Mouse (Mus musculus) stomach, postnatal 0 days (tissue): ENCODE measurements around the gene Rad51b. TPM values are rescaled to one million over a fixed set of nuclear protein-coding genes. Genes with fewer than 3 reads are reported as not detected.

Source experiments
- ATAC-seq: fragments of 200-750 bp; cut with Nextera tagmentation; 2 replicates; pipeline ENCODE4 v1.8.0; 2017; ENCODE audit not compliant: low FRiP score, low TSS enrichment
- DNase-seq: peaks from one replicate; pipeline ENCODE4 v3.0.0-alpha.2; 2016; ENCODE audit warnings: low spot score
- H3K27ac ChIP-seq: fragments of 300-500 bp; sonication (generic); replicated peaks from 2 replicates; pipeline ENCODE4 v1.5.1; 2014; ENCODE audit warnings: mild to moderate bottlenecking, control low read depth
- H3K27me3 ChIP-seq: fragments of 300-500 bp; sonication (generic); 2 replicates; pipeline ENCODE4 v1.6.1; 2014; ENCODE audit warnings: low read length; ENCODE audit not compliant: control insufficient read depth, insufficient read depth
- H3K36me3 ChIP-seq: fragments of 300-500 bp; sonication (generic); 2 replicates; pipeline ENCODE4 v1.6.1; 2014; ENCODE audit warnings: low read length, mixed read lengths; ENCODE audit not compliant: control insufficient read depth, insufficient read depth
- H3K4me1 ChIP-seq: fragments of 300-500 bp; sonication (generic); replicated peaks from 2 replicates; pipeline ENCODE4 v1.6.1; 2014; ENCODE audit warnings: antibody characterized with exemption; ENCODE audit not compliant: control insufficient read depth, insufficient read depth
- H3K4me2 ChIP-seq: fragments of 300-500 bp; sonication (generic); replicated peaks from 2 replicates; pipeline ENCODE4 v1.6.1; 2014; ENCODE audit warnings: low read depth, mild to moderate bottlenecking, control low read depth, moderate library complexity
- H3K4me3 ChIP-seq: fragments of 300-500 bp; sonication (generic); 2 replicates; pipeline ENCODE4 v1.5.1; 2014; ENCODE audit warnings: low read depth, low read length, control low read depth
- H3K9ac ChIP-seq: fragments of 300-500 bp; sonication (generic); 2 replicates; pipeline ENCODE4 v1.6.1; 2014; ENCODE audit warnings: mild to moderate bottlenecking, low read length, control low read depth, mixed read lengths
- H3K9me3 ChIP-seq: fragments of 300-500 bp; sonication (generic); 2 replicates; pipeline ENCODE4 v1.6.1; 2016; ENCODE audit warnings: low read length; ENCODE audit not compliant: control insufficient read depth
- CTCF ChIP-seq: IDR thresholded peaks from 2 replicates; pipeline ENCODE4 v1.5.1; 2016; ENCODE audit warnings: antibody characterized with exemption, low read depth, mild to moderate bottlenecking, moderate library complexity
- EP300 ChIP-seq: optimal IDR thresholded peaks from 2 replicates; pipeline ENCODE3; 2016; ENCODE audit warnings: antibody characterized with exemption
- WGBS: fragments of 180-500 bp; shearing (Covaris S2); extraction: QIAGEN DNeasy Blood & Tissue Kit; methylation state at CpG from one replicate; pipeline ENCODE4 v1.1.7; 2014; 5-methylcytosine and 5-hydroxymethylcytosine counted together
- polyA plus RNA-seq: library from polyadenylated mRNA; unstranded; fragments of >200 nt; fragmentation: Nextera tagmentation; extraction: Ambion mirVana; gene quantifications from 2 replicates; pipeline ENCODE4 v1.2.1, GENCODE M21; 2015

The Rad51b gene
- polyA plus RNA-seq, 1 experiment from 2014 or later, result 2.0 TPM

DNA sequence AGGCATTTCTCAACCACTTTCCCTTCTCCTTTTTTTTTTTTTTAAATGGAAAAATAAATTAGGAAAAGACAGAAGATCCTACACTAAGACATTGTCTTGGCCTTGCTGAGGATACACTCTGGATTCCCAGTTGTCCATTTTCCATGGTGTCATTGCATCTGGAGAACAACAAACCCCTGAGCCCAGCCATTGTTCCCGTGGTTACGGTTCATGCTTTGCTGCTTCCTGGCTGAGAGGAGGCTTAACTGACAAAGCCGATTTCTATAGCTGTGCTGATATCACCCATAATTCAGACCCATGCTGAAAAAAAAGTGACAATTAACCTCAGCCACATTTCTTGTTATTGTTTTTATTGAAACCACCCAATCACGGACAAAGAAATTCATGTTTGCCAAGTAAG, 295.1 kb downstream of the Rad51b start:
- WGBS, result 65% methylated on average over 4 of the region's 4 CpGs
- TF ChIP-seq CTCF, result no peak
- TF ChIP-seq EP300, result no peak
- Histone ChIP-seq H3K27ac (no peak overlapping the region), H3K9me3 (no peaks in the 10 kb centered on the region), H3K4me2 (no peak overlapping the region), H3K9ac (no peak overlapping the region), H3K4me1 (no peaks in the 10 kb centered on the region), H3K4me3 (no peak overlapping the region), H3K27me3 (no peaks in the 10 kb centered on the region), H3K36me3 (no peaks in the 10 kb centered on the region)
- DNase-seq, result no peak
- ATAC-seq, result no peak

DNA sequence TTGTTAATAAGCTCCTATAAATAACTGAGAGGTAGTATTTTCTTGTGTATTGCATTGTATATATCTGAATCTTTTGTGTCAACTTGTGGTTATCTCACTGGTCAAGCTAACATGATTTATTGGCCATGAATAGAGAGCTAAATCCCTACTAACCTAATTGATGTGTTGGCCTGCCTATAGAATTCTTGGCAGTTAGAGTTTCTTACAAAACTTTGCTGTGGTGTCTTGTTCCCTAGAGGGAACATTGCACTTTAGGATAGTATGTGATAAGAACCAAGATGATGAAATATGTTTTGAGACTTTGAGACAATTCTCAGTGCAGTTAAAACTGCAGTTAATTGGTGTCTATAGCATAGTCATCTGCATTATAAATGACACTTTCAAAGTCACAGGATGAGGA, 299.8 kb downstream of the Rad51b start:
- Histone ChIP-seq H3K9me3 (no peaks in the 10 kb centered on the region), H3K27ac (no peak overlapping the region), H3K36me3 (no peaks in the 10 kb centered on the region), H3K4me2 (no peak overlapping the region), H3K4me1 (0 out of 2 replicates have a peak, but pooled peaks cover 3% of the 10 kb centered on the region), H3K4me3 (no peak overlapping the region), H3K27me3 (no peaks in the 10 kb centered on the region), H3K9ac (no peak overlapping the region)
- no peak for TF ChIP-seq EP300
- no peak for TF ChIP-seq CTCF
- ATAC-seq (no peak), DNase-seq (no peak)

DNA sequence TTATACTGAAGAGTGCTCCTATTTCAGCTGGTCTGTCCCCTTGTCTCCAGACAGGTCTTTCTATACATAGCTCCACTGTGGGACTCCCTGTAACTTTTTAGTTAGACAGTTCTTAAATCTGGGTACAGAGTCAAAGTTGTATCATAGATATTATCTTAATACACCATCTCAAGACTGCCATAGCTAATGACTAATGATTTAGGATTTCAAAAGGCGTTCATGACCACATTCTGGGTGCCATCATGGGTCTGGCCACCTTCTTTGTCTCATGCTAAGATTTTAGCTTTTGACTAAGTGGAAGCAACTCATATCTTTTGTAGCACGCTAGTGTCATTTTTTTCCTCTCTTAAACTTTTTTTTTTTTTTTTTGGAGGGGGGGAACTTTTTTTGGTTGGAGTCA, 300.3 kb downstream of the Rad51b start:
- TF ChIP-seq EP300 (no peak), CTCF (no peak)
- Histone ChIP-seq H3K4me2 (no peak overlapping the region), H3K9ac (no peak overlapping the region), H3K4me1 (0 out of 2 replicates have a peak, but pooled peaks cover 3% of the 10 kb centered on the region), H3K4me3 (no peak overlapping the region), H3K36me3 (no peaks in the 10 kb centered on the region), H3K9me3 (no peaks in the 10 kb centered on the region), H3K27me3 (no peaks in the 10 kb centered on the region), H3K27ac (no peak overlapping the region)
- ATAC-seq (no peak), DNase-seq (no peak)
- 76% methylated on average over 2 of the region's 2 CpGs for WGBS

DNA sequence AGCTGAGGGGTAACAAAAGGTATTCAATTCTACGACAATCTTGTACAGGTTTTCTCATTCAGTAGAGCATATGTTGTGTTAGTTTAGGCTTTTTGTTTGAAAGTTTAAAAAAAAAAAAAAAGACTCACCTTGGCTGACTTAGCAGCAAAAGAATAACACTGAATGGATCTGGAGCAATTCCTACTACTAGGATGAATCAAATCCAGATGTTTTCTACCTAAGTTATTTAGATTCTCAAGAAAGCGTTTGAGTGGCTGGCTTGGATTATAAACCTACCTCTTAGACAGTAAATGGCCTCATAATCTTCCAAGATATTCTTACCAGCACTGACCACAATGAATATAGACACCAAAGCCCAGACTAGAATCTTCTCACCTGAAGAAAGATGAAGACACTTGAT, 300.7 kb downstream of the Rad51b start:
- Histone ChIP-seq H3K27me3 (no peaks in the 10 kb centered on the region), H3K9me3 (no peaks in the 10 kb centered on the region), H3K27ac (peak overlapping the region; percentile 88; the same call in 1 of the 2 replicates), H3K36me3 (no peaks in the 10 kb centered on the region), H3K4me3 (no peak overlapping the region), H3K9ac (no peak overlapping the region), H3K4me1 (0 out of 2 replicates have a peak, but pooled peaks cover 3% of the 10 kb centered on the region), H3K4me2 (no peak overlapping the region)
- no peak for TF ChIP-seq CTCF
- no peak for TF ChIP-seq EP300
- 59% methylated on average over 2 of the region's 2 CpGs for WGBS
- DNase-seq, result no peak
- no peak for ATAC-seq

GRCm38 (mm10) chr12:79598496-79598895, 301.4 kb downstream of the Rad51b start:
- TF ChIP-seq CTCF (no peak), EP300 (no peak)

DNA sequence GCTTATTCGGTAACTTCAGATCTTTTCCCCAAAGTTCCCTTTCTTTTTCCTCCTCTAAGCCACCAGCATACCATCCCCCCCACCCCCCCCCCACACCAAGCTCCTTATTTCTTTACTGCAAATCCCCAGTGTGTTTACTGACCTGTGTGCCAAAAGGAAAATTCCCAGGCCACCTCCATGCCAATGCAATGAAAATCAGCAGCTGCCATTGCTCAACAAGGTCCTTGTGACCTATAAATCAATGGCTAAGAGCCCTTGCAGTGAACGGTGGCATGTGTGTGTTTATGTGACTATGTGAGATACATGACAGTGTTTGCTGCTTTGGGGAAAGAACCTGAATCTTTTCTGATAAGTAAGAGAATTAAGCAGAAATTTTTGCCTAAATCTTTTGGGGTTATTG, 301.8 kb downstream of the Rad51b start:
- no peaks in the 10 kb centered on the region for H3K9me3 ChIP-seq
- H3K27ac ChIP-seq, result peak overlapping the region; percentile 88
- H3K9ac ChIP-seq, result no peak overlapping the region
- ATAC-seq (no peak), DNase-seq (no peak)
- H3K4me3 ChIP-seq, result no peak overlapping the region
- TF ChIP-seq EP300 (no peak), CTCF (no peak)
- 20% methylated on average over 2 of the region's 2 CpGs for WGBS
- 0 out of 2 replicates have a peak, but pooled peaks cover 3% of the 10 kb centered on the region for H3K4me1 ChIP-seq
- H3K4me2 ChIP-seq, result no peak overlapping the region
- no peaks in the 10 kb centered on the region for H3K36me3 ChIP-seq
- H3K27me3 ChIP-seq, result no peaks in the 10 kb centered on the region

More at GRCm38 (mm10) chr12:79598496-79598895, 301.4 kb downstream of the Rad51b start:
- DNase-seq (peak; percentile 36), ATAC-seq (peak; percentile 71)
- WGBS, result 12% methylated on average over 4 of the region's 4 CpGs
- H3K4me1 ChIP-seq, result 0 out of 2 replicates have a peak, but pooled peaks cover 3% of the 10 kb centered on the region
- H3K9ac ChIP-seq, result no peak overlapping the region
- no peaks in the 10 kb centered on the region for H3K36me3 ChIP-seq
- no peaks in the 10 kb centered on the region for H3K27me3 ChIP-seq
- no peak overlapping the region for H3K4me3 ChIP-seq
- no peaks in the 10 kb centered on the region for H3K9me3 ChIP-seq
- H3K4me2 ChIP-seq, result no peak overlapping the region
- peak overlapping the region; percentile 88 for H3K27ac ChIP-seq
